Mouse (Mus musculus): ENCODE results near the gene Hnrnpk. TPM values are rescaled to one million over a fixed set of nuclear protein-coding genes. Genes with fewer than 3 reads are reported as not detected.
"Not testable (repeated sequence)": the region's sequence is repeated elsewhere in the genome, so short reads cannot be mapped to it uniquely, and the experiment has no call there.

Hnrnpk gene
- 681 and 815 TPM in 2 replicates for polyA plus RNA-seq (2015; fragmentation: Nextera tagmentation; extraction: Ambion mirVana)

- WGBS = 9% methylated on average over 16 of the region's 17 CpGs
- not testable (repeated sequence) for H3K36me3 ChIP-seq (ENCODE audit: insufficient read depth, low read length); DNase-seq (ENCODE audit: low spot score)
Observed at GRCm38 (mm10) chr13:58403243-58403642, at the start of gene Hnrnpk. Gene Hnrnpk, minus strand, starts transcription at chr13:58403343.

GRCm38 (mm10) chr13:58452246-58452645, 49.1 kb upstream of the Hnrnpk start:
- Histone ChIP-seq H3K9ac (replicated peaks; ENCODE audit: low read depth) (no peak overlapping the region), H3K36me3 (ENCODE audit: insufficient read depth, low read length) (no peaks in the 10 kb centered on the region), H3K4me1 (ENCODE audit: insufficient read depth, low read depth, low read length) (0 out of 2 replicates have a peak, but pooled peaks cover 3% of the 10 kb centered on the region), H3K27me3 (replicated peaks; ENCODE audit: insufficient read depth, low read length) (peaks cover 8% of the 10 kb centered on the region; the same call in 1 of the 2 replicates), H3K9me3 (ENCODE audit: low read length) (no peaks in the 10 kb centered on the region), H3K4me2 (replicated peaks; ENCODE audit: low read depth, low read length) (no peak overlapping the region), H3K4me3 (ENCODE audit: low read depth, low read length) (no peak overlapping the region), H3K27ac (ENCODE audit: low read length) (no peak overlapping the region)
- 67% methylated on average over 4 of the region's 4 CpGs for whole genome bisulfite sequencing
- no peak for ATAC-seq
- DNase-seq (ENCODE audit: low spot score) = no peak
- TF ChIP-seq EP300 (IDR thresholded peaks at IDR 0.05) = no peak
- TF ChIP-seq CTCF (IDR thresholded peaks at IDR 0.05) = no peak

More at GRCm38 (mm10) chr13:58403243-58403642, at the start of gene Hnrnpk:
- Histone ChIP-seq H3K4me3 (ENCODE audit: low read depth, low read length) (peak within 1 kb of the TSS; percentile 100), H3K9ac (replicated peaks; ENCODE audit: low read depth) (peak within 1 kb of the TSS; percentile 99), H3K4me2 (replicated peaks; ENCODE audit: low read depth, low read length) (peak within 1 kb of the TSS; percentile 51), H3K27ac (ENCODE audit: low read length) (peak within 1 kb of the TSS; percentile 99)
- ATAC-seq; H3K9me3 ChIP-seq (ENCODE audit: low read length); H3K27me3 ChIP-seq (replicated peaks; ENCODE audit: insufficient read depth, low read length); H3K4me1 ChIP-seq (ENCODE audit: insufficient read depth, low read depth, low read length): not testable (repeated sequence)

GRCm38 (mm10) chr13:58450459-58451182, 47.5 kb upstream of the Hnrnpk start:
- Histone ChIP-seq H3K4me2 (replicated peaks; ENCODE audit: low read depth, low read length) (no peak overlapping the region), H3K36me3 (ENCODE audit: insufficient read depth, low read length) (no peaks in the 10 kb centered on the region), H3K9ac (replicated peaks; ENCODE audit: low read depth) (no peak overlapping the region), H3K4me1 (ENCODE audit: insufficient read depth, low read depth, low read length) (0 out of 2 replicates have a peak, but pooled peaks cover 3% of the 10 kb centered on the region), H3K27ac (ENCODE audit: low read length) (no peak overlapping the region), H3K4me3 (ENCODE audit: low read depth, low read length) (no peak overlapping the region), H3K27me3 (replicated peaks; ENCODE audit: insufficient read depth, low read length) (peaks cover 8% of the 10 kb centered on the region; the same call in 1 of the 2 replicates), H3K9me3 (ENCODE audit: low read length) (no peaks in the 10 kb centered on the region)
- ATAC-seq (no peak), DNase-seq (ENCODE audit: low spot score) (no peak)
- TF ChIP-seq EP300 (IDR thresholded peaks at IDR 0.05) (no peak), CTCF (IDR thresholded peaks at IDR 0.05) (no peak)
- WGBS = 75% methylated on average over 22 of the region's 22 CpGs

- Histone ChIP-seq H3K27me3 (replicated peaks; ENCODE audit: insufficient read depth, low read length) (0 out of 2 replicates have a peak, but pooled peaks cover 3% of the 10 kb centered on the region), H3K4me3 (ENCODE audit: low read depth, low read length) (no peak overlapping the region), H3K36me3 (ENCODE audit: insufficient read depth, low read length) (no peaks in the 10 kb centered on the region), H3K4me1 (ENCODE audit: insufficient read depth, low read depth, low read length) (no peaks in the 10 kb centered on the region), H3K9me3 (ENCODE audit: low read length) (no peaks in the 10 kb centered on the region), H3K27ac (ENCODE audit: low read length) (no peak overlapping the region), H3K4me2 (replicated peaks; ENCODE audit: low read depth, low read length) (no peak overlapping the region), H3K9ac (replicated peaks; ENCODE audit: low read depth) (no peak overlapping the region)
- ATAC-seq (no peak), DNase-seq (ENCODE audit: low spot score) (no peak)
- no peak for TF ChIP-seq EP300 (IDR thresholded peaks at IDR 0.05)
- no peak for TF ChIP-seq CTCF (IDR thresholded peaks at IDR 0.05)
- WGBS = 62% methylated on average over 2 of the region's 2 CpGs
Observed at GRCm38 (mm10) chr13:58446541-58446940, 43.4 kb upstream of the Hnrnpk start.

- TF ChIP-seq CTCF (IDR thresholded peaks at IDR 0.05) (no peak), EP300 (IDR thresholded peaks at IDR 0.05) (peak; percentile 22; the same call in 1 of the 2 replicates)
Observed at GRCm38 (mm10) chr13:58443787-58444186, 40.6 kb upstream of the Hnrnpk start.

GRCm38 (mm10) chr13:58443326-58443725, 40.2 kb upstream of the Hnrnpk start:
- ATAC-seq = no peak
- H3K4me3 ChIP-seq (ENCODE audit: low read depth, low read length) = no peak overlapping the region
- no peaks in the 10 kb centered on the region for H3K9me3 ChIP-seq (ENCODE audit: low read length)
- H3K4me1 ChIP-seq (ENCODE audit: insufficient read depth, low read depth, low read length) = no peaks in the 10 kb centered on the region
- H3K4me2 ChIP-seq (replicated peaks; ENCODE audit: low read depth, low read length) = no peak overlapping the region
- TF ChIP-seq CTCF (IDR thresholded peaks at IDR 0.05) = no peak
- no peak for TF ChIP-seq EP300 (IDR thresholded peaks at IDR 0.05)
- H3K36me3 ChIP-seq (ENCODE audit: insufficient read depth, low read length) = no peaks in the 10 kb centered on the region
- no peak overlapping the region for H3K27ac ChIP-seq (ENCODE audit: low read length)
- no peak for DNase-seq (ENCODE audit: low spot score)
- WGBS = 56% methylated on average over 4 of the region's 4 CpGs
- no peaks in the 10 kb centered on the region for H3K27me3 ChIP-seq (replicated peaks; ENCODE audit: insufficient read depth, low read length)
- no peak overlapping the region for H3K9ac ChIP-seq (replicated peaks; ENCODE audit: low read depth)

More at GRCm38 (mm10) chr13:58443787-58444186, 40.6 kb upstream of the Hnrnpk start:
- Histone ChIP-seq H3K9ac (replicated peaks; ENCODE audit: low read depth) (no peak overlapping the region), H3K36me3 (ENCODE audit: insufficient read depth, low read length) (no peaks in the 10 kb centered on the region), H3K27ac (ENCODE audit: low read length) (no peak overlapping the region), H3K4me2 (replicated peaks; ENCODE audit: low read depth, low read length) (no peak overlapping the region), H3K9me3 (ENCODE audit: low read length) (no peaks in the 10 kb centered on the region), H3K27me3 (replicated peaks; ENCODE audit: insufficient read depth, low read length) (no peaks in the 10 kb centered on the region), H3K4me3 (ENCODE audit: low read depth, low read length) (no peak overlapping the region), H3K4me1 (ENCODE audit: insufficient read depth, low read depth, low read length) (no peaks in the 10 kb centered on the region)
- DNase-seq (ENCODE audit: low spot score) (no peak), ATAC-seq (no peak)
- WGBS = 30% methylated on average over 7 of the region's 7 CpGs

All from lung, postnatal 0 days (tissue).